Mouse (Mus musculus) forelimb bud, embryonic 11.5 days (tissue): ENCODE data around the gene Fam43a.

Source experiments
- DNase-seq: peaks from one replicate; pipeline ENCODE4 v3.0.0-alpha.2; 2012; ENCODE audit warnings: low read depth, low spot score

Gene Fam43a

GRCm38 (mm10) chr16:30595835-30596557 lies 3.5 kb upstream of the Fam43a start:
- DNase-seq, result no peak

DNA sequence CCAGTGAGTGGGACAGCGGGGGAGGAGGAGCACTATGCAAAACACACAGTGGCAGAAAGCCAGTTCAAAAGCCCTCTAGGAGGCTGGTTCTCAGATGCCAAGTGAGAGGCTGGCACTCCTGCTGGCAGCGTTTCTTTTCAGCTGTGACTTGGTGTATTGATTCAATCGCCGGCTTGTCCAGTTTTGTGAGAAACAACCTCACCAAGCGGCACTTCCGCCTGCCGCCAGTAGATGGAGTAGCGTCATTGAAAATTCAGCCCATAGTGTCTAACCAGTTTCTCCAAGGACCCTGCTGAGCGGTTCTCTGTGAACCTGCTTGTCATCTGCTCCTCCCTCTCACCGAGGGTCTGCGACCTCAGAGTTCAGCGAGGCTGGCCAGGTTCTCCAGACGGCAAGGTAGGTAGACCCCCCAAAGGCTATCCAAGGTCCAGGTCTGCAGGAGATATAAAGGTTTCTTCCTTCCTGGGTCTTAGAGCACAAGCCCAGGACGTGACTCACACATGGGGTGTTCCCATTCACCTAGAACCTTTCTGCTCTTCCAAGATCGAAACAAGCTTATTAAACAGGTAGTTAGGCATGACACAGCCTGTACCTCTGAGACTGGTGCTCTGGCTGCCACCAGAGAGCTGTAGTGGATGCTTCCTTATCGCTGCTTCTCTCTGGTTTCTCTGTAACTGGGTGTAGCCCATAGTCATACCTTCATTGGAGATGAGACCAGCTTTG lies 2.4 kb upstream of the Fam43a start:
- DNase-seq, result peak; percentile 85

GRCm38 (mm10) chr16:30600431-30601045 lies 1.0 kb downstream of the Fam43a start:
- DNase-seq, result peak; percentile 40

DNA sequence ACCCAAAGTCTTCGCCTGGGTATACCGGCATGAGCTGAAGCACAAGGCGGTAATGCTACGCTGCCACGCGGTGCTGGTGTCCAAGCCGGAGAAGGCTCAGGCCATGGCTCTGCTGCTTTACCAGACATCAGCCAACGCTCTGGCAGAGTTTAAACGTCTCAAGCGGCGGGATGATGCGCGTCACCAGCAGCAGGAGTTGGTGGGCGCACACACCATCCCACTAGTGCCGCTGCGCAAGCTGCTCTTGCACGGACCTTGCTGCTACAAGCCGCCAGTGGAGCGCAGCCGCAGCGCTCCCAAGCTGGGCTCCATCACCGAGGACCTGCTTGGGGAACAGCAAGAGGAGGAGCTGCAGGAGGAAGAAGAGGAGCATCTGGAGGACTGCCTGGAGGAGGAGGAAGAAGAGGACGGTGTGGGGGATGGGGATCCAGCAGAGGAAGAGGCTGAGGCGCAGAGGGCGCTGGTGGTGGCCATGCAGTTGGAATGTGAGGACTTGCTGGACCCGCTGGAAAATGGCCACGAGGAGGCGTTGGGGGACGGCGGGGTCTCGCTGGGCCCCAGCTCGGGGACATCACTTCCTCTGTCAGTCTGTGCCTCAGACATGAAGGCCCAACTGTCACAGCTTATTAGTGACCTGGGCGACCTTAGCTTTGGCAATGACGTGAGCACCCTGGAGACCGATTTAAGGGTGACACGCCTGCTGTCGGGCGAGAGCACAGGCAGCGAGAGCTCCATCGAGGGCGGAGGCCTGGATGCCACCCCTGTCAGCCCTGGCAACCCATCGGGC lies 1.7 kb downstream of the Fam43a start:
- DNase-seq, result peak; percentile 51

DNA sequence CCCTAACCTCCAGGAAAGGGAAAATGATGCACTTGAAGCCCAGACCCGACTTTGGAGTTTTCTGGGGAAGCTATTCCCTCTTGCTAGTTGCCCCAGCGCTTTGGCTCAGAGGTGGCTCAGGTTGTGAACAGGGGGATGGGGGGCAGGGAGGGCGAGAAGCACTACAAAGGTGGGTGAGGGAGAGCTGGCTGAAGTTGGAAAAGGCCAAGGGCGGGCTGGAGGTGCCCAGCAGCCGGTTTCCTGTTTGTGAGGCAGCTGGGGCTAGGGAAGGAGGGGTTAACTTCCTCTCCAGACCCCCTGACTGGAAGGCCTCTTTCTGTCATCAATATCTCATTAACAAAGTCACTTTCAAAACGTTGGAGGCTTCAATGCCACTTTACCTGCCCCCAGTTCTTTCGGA lies 2.4 kb downstream of the Fam43a start:
- no peak for DNase-seq

- peak; percentile 48 for DNase-seq
Observed at GRCm38 (mm10) chr16:30602684-30603530, 3.4 kb downstream of the Fam43a start.

DNA sequence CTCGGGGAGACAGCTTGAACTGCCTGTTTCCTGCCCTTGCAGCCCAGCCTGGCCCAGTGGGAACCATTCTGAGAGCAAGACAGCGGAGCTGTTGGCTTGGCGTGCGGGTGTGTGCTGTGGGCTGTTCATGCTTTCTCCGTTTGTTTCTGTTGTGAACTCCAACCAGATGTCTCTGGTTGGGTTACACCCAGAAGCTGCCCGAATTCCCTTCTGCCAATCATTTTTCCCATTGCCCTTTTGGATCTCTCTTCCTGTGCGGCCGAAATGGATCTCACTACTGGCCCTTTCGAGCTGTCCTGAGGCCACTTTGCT lies 4.0 kb downstream of the Fam43a start:
- no peak for DNase-seq

GRCm38 (mm10) chr16:30604061-30604806 lies 4.7 kb downstream of the Fam43a start:
- no peak for DNase-seq

DNA sequence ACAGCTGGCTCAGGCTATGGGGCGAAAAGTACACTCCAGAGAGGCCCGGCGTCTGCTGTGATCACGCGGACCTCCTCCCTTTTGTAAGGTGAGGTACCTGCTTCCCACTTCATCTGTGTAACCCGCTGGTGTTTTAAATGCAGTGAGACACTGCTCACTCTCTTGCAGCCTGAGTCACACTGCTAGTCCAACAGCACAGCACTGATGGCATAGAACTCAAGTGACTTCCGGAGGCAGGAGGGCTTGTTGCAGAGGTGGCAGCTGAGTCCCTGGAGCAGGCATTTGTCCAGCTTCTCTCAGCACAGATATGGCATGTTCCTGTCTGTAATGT lies 5.2 kb downstream of the Fam43a start:
- DNase-seq, result no peak

GRCm38 (mm10) chr16:30605528-30605927 lies 6.0 kb downstream of the Fam43a start:
- peak; percentile 49 for DNase-seq

DNA sequence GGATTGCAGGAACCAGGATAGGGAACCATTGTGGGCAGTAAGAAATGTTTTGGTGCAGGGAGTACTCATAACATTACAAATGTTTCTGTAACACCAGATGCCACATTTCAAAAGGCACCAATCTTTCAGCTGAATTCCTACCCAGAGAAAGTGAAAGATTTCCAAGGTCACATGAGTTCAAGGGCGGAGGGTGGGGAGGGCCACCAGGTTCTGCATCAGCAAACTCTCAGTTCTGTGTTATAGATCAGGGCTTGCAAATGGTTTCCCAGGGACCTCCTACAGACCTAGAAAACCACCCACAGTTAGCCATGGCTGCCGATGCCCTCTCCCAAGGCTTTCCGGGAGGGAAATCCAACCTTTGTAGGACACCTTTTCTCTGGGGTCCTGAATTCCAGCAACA lies 8.3 kb downstream of the Fam43a start:
- no peak for DNase-seq

GRCm38 (mm10) chr16:30611331-30611730 lies 11.8 kb downstream of the Fam43a start:
- no peak for DNase-seq

DNA sequence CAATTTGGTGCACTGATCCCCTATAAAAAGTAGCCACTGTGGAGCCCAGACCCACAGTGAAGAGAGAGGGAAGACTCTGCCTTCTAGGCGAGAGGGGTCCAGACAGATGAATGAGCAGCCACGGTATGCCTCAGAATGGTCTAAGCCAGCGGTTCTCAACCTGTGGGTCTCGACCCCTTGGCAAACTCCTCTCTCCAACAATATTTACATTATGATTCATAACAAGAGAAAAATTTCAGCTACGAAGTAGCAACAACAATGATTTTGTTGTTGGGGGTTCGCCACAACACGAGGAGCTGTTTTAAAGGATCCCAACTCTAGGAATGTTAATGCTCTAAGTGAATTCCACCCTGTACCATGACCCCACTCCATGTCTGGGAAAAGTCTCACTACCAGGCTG lies 13.6 kb downstream of the Fam43a start:
- no peak for DNase-seq

DNA sequence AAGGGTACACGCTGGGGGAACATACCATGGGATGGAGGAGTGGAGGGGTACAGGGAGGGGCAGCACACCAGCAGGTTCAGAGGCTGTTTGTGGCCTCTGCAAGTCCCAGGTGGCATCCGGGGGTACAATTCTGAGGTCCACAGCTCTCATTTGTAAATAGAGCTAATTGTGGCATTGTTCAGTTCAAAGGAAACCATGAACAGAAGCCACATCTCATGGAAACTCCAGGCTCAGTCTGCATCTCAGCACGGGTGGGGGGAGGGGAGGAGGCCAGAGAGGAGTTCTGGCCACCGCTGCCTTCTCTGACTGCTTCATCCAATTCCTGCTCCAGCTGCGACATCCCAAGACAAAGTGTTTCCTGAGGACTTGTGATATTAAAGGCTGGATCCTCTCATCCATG lies 14.6 kb downstream of the Fam43a start:
- DNase-seq, result no peak

DNA sequence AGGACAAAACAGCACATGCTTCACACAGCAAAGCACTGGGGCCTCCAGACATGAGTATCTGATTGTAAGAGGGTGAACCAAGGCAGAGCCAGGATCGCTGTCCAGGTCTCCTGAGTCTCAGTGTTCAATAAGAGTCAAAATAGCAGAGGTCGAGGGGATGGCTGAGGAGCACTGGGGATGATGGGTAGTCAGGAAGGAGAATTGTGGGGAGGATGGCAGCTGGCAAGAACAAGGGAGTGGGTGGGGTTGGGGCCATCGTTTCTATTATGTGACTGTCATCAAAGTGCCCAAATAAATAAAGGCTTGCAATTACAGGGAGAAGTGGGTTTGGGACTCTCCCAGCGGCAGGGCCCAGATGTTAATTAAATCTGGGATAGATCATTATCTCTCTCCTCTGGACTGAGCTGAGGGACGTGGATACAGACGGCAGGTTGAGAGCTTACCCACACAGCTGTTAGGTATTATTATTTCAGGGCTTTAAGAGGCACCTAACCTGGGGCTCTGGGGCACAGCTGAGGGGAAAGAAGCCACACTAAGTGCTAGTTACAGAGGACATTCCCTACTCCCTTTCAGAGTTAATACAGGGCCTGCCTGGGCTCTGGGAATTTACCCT lies 15.3 kb downstream of the Fam43a start:
- DNase-seq, result no peak

- DNase-seq, result no peak
Observed at GRCm38 (mm10) chr16:30616281-30616680, 16.8 kb downstream of the Fam43a start.

- no peak for DNase-seq
Observed at GRCm38 (mm10) chr16:30623645-30624044, 24.1 kb downstream of the Fam43a start.

DNA sequence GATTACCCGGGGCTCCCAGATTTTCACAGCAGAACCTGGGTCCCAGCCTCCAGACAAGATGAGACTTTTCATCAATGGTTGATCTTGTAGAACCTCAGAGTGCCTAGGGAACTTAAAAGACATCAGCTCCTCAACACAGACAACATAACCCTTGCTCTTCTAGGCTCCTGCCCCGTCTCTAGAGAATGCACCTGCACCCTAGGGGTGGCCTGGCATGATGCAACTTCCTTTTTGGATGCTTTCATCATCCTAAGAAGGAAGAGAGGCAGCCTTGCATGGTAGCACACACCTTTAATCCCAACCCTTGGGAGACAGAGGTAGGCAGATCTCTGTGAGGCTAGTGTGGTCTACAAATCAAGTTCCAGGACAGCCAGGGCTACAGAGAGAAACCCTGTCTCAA lies 25.1 kb downstream of the Fam43a start:
- DNase-seq, result no peak

DNA sequence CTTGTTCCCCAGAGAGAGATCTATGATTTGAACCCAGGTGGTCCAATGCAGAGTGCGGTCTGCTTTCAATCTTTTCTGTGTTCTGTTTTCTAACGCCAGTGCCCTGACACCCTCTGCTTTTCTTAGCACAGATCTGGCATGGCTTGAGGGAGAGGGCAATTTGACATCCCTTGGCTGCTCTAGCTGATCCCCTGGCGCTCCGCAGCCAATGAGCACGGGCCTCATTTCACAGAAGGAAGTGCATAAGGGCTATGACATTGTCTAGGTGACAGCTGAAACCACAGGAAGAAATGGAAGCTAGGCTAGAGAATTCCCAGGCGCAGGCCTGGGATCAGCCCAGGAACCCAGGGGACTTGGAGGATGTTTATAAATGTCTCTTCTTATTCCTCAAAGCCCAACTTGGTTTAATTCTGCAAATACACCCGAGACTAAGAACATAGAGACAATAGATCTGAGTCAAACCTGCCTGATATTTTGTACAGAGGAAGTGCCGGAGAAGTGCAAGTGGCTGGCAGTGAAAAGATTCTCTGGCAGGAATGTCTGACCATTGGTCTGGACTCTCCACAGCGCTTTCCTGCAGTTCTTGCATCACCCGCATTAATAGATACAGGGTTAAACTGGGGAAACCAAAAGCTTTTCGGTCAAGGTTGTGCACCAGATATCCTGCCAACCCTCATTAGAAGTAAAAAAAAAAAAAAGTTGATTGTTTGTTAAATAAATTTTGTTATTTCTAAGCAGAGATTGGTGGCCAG lies 28.2 kb downstream of the Fam43a start:
- no peak for DNase-seq

- DNase-seq, result no peak
Observed at GRCm38 (mm10) chr16:30628401-30628800, 28.9 kb downstream of the Fam43a start.
